Mouse (Mus musculus) intestine, postnatal 0 days (tissue): ENCODE data around the gene Aqp6. TPM values are rescaled to one million over a fixed set of nuclear protein-coding genes. Genes with fewer than 3 reads are reported as not detected.

Source experiments
- ATAC-seq: fragments of 200-750 bp; cut with Nextera tagmentation; 2 replicates; pipeline ENCODE4 v1.8.0; 2017; ENCODE audit warnings: mild to moderate bottlenecking, moderate TSS enrichment, moderate library complexity
- H3K27ac ChIP-seq: fragments of 300-500 bp; sonication (generic); 2 replicates; pipeline ENCODE4 v1.5.1; 2014; ENCODE audit warnings: mild to moderate bottlenecking, low read depth, low read length, moderate library complexity
- H3K27me3 ChIP-seq: fragments of 300-500 bp; sonication (generic); replicated peaks from 2 replicates; pipeline ENCODE4 v1.6.1; 2014; ENCODE audit warnings: low read length, mixed read lengths; ENCODE audit not compliant: control insufficient read depth, insufficient read depth
- H3K36me3 ChIP-seq: fragments of 300-500 bp; sonication (generic); 2 replicates; pipeline ENCODE4 v1.6.1; 2014; ENCODE audit warnings: mild to moderate bottlenecking, moderate library complexity; ENCODE audit not compliant: control insufficient read depth, insufficient read depth
- H3K4me1 ChIP-seq: fragments of 300-500 bp; sonication (generic); replicated peaks from 2 replicates; pipeline ENCODE4 v1.6.1; 2014; ENCODE audit warnings: antibody characterized with exemption, low read length, mixed read lengths; ENCODE audit not compliant: control insufficient read depth, insufficient read depth
- H3K4me2 ChIP-seq: fragments of 300-500 bp; sonication (generic); replicated peaks from 2 replicates; pipeline ENCODE4 v1.6.1; 2014; ENCODE audit warnings: low read depth, mild to moderate bottlenecking, moderate library complexity
- H3K4me3 ChIP-seq: fragments of 300-500 bp; sonication (generic); 2 replicates; pipeline ENCODE4 v1.5.1; 2014; ENCODE audit warnings: low read depth, low read length
- H3K9ac ChIP-seq: fragments of 300-500 bp; sonication (generic); 2 replicates; pipeline ENCODE4 v1.6.1; 2014; ENCODE audit warnings: mild to moderate bottlenecking, low read depth, low read length
- H3K9me3 ChIP-seq: fragments of 300-500 bp; sonication (generic); 2 replicates; pipeline ENCODE4 v1.6.1; 2016; ENCODE audit warnings: mixed run types; ENCODE audit not compliant: control insufficient read depth
- CTCF ChIP-seq: sonication (generic); IDR thresholded peaks from 2 replicates; pipeline ENCODE4 v1.5.1; 2016; ENCODE audit warnings: low read depth, mild to moderate bottlenecking, control low read depth, antibody characterized with exemption, moderate library complexity
- WGBS: fragments of 180-500 bp; shearing (Covaris S2); extraction: QIAGEN DNeasy Blood & Tissue Kit; methylation state at CpG from one replicate; pipeline ENCODE4 v1.1.7; 2014; 5-methylcytosine and 5-hydroxymethylcytosine counted together
- polyA plus RNA-seq: library from polyadenylated mRNA; unstranded; fragments of >200 nt; fragmentation: Nextera tagmentation; extraction: Ambion mirVana; gene quantifications from 2 replicates; pipeline ENCODE4 v1.2.1, GENCODE M21; 2015

Gene Aqp6
- polyA plus RNA-seq, 1 experiment from 2014 or later = not detected

GRCm38 (mm10) chr15:99614273-99614672 lies 13.1 kb downstream of the Aqp6 start:
- Histone ChIP-seq H3K4me3 (no peak overlapping the region), H3K27me3 (peaks cover 14% of the 10 kb centered on the region), H3K4me1 (no peaks in the 10 kb centered on the region), H3K9me3 (no peaks in the 10 kb centered on the region), H3K36me3 (no peaks in the 10 kb centered on the region), H3K9ac (no peak overlapping the region), H3K4me2 (no peak overlapping the region), H3K27ac (no peak overlapping the region)
- no peak for ATAC-seq
- 80% methylated on average over 13 of the region's 13 CpGs for WGBS
- no peak for TF ChIP-seq CTCF

GRCm38 (mm10) chr15:99614753-99615152 lies 13.6 kb downstream of the Aqp6 start:
- Histone ChIP-seq H3K36me3 (no peaks in the 10 kb centered on the region), H3K9ac (no peak overlapping the region), H3K27me3 (peaks cover 14% of the 10 kb centered on the region), H3K9me3 (no peaks in the 10 kb centered on the region), H3K4me3 (no peak overlapping the region), H3K4me2 (no peak overlapping the region; the same call in 1 of the 2 replicates), H3K4me1 (no peaks in the 10 kb centered on the region), H3K27ac (no peak overlapping the region)
- 12% methylated on average over 12 of the region's 12 CpGs for WGBS
- no peak for ATAC-seq
- no peak for TF ChIP-seq CTCF

GRCm38 (mm10) chr15:99615246-99615645 lies 14.0 kb downstream of the Aqp6 start:
- H3K4me1 ChIP-seq = no peaks in the 10 kb centered on the region
- no peak overlapping the region for H3K4me2 ChIP-seq
- ATAC-seq = no peak
- H3K4me3 ChIP-seq = no peak overlapping the region
- H3K27me3 ChIP-seq = peaks cover 14% of the 10 kb centered on the region
- H3K36me3 ChIP-seq = peaks cover under 1% of the 10 kb centered on the region; the same call in 1 of the 2 replicates
- H3K27ac ChIP-seq = no peak overlapping the region
- no peak for TF ChIP-seq CTCF
- H3K9me3 ChIP-seq = no peaks in the 10 kb centered on the region
- no peak overlapping the region for H3K9ac ChIP-seq
- 45% methylated on average over 9 of the region's 9 CpGs for WGBS

- Histone ChIP-seq H3K4me2 (no peak overlapping the region), H3K9ac (no peak overlapping the region), H3K27ac (no peak overlapping the region), H3K9me3 (no peaks in the 10 kb centered on the region), H3K4me3 (no peak overlapping the region), H3K4me1 (no peaks in the 10 kb centered on the region), H3K27me3 (peaks cover 8% of the 10 kb centered on the region), H3K36me3 (peaks cover 26% of the 10 kb centered on the region)
- TF ChIP-seq CTCF = no peak
- 90% methylated on average over 3 of the region's 3 CpGs for WGBS
- no peak for ATAC-seq
Observed at GRCm38 (mm10) chr15:99618595-99618994, 17.4 kb downstream of the Aqp6 start.

- H3K27ac ChIP-seq = no peak overlapping the region
- no peak for ATAC-seq
- peaks cover 39% of the 10 kb centered on the region for H3K36me3 ChIP-seq
- no peak overlapping the region for H3K4me3 ChIP-seq
- H3K9ac ChIP-seq = no peak overlapping the region
- no peaks in the 10 kb centered on the region for H3K4me1 ChIP-seq
- TF ChIP-seq CTCF = no peak
- H3K9me3 ChIP-seq = no peaks in the 10 kb centered on the region
- H3K4me2 ChIP-seq = no peak overlapping the region
- no peaks in the 10 kb centered on the region for H3K27me3 ChIP-seq
- 80% methylated on average over 4 of the region's 4 CpGs for whole genome bisulfite sequencing
Observed at GRCm38 (mm10) chr15:99619821-99620220, 18.6 kb downstream of the Aqp6 start.

GRCm38 (mm10) chr15:99622063-99622462 lies 20.9 kb downstream of the Aqp6 start:
- Histone ChIP-seq H3K27me3 (no peaks in the 10 kb centered on the region), H3K9me3 (no peaks in the 10 kb centered on the region), H3K4me2 (no peak overlapping the region), H3K4me3 (no peak overlapping the region), H3K36me3 (peaks cover 60% of the 10 kb centered on the region), H3K9ac (no peak overlapping the region), H3K27ac (no peak overlapping the region), H3K4me1 (no peaks in the 10 kb centered on the region)
- ATAC-seq = no peak
- TF ChIP-seq CTCF = no peak
- WGBS = 91% methylated on average over 11 of the region's 11 CpGs

- Histone ChIP-seq H3K9ac (no peak overlapping the region), H3K9me3 (no peaks in the 10 kb centered on the region)
- TF ChIP-seq CTCF = peak; percentile 57
Observed at GRCm38 (mm10) chr15:99631618-99632017, 30.4 kb downstream of the Aqp6 start.

More at GRCm38 (mm10) chr15:99631618-99632017, 30.4 kb downstream of the Aqp6 start:
- no peak overlapping the region for H3K27ac ChIP-seq
- H3K4me2 ChIP-seq = no peak overlapping the region
- peaks cover 79% of the 10 kb centered on the region for H3K36me3 ChIP-seq
- no peak for ATAC-seq
- H3K4me1 ChIP-seq = no peaks in the 10 kb centered on the region
- H3K27me3 ChIP-seq = no peaks in the 10 kb centered on the region
- no peak overlapping the region for H3K4me3 ChIP-seq
